Mouse (Mus musculus): ENCODE measurements around the gene Senp1. TPM values are rescaled to one million over a fixed set of nuclear protein-coding genes. Genes with fewer than 3 reads are reported as not detected.

Gene Senp1
- polyA plus RNA-seq, 1 experiment from 2014 or later: 12.9 TPM

DNA sequence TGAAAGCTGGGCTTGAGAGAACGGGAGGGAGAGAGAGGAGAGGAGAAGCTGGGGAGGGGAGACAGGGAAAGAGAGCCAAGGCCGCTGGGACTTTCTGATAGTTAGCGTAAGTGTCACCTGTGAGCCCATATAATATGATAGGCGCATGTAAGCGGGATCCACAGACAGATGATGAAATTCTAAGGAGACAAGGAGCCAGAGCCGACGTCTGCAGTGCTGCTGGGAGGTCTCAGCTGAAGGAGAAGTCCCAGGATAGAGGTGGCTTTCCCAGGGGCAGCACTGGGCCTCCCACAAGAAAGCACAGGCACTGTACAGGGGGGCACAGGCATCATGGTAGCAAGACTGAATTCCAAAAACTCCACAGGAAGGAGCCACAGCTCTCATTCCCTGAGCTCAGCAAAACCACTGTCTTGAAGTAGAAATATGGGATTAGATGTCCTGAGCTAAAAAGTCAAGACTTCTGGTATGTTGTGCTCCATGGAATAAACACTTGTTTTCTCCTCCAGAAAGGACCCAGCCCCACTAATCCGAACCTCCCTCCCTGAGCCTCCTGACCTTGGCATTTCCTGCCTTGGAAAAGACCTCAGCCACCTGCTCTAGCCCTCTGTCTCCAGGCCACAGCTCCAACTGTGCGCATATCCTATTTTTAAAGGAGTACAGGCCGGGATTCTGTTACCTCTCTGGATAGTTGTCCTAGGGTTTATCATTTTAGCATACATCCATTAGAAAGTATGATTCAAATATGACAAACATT lies 20.7 kb upstream of the Senp1 start:
- ATAC-seq (ENCODE audit: low read depth): no peak
- peaks cover 39% of the 10 kb centered on the region for H3K4me1 ChIP-seq (ENCODE audit: control insufficient read depth, low read depth, low read length)
- no peaks in the 10 kb centered on the region for H3K9me3 ChIP-seq (replicated peaks; ENCODE audit: control insufficient read depth, low read length)
- no peak overlapping the region for H3K4me3 ChIP-seq (ENCODE audit: low read depth, low read length)
- no peak overlapping the region for H3K9ac ChIP-seq (ENCODE audit: low read depth, low read length)
- 0 out of 2 replicates have a peak, but pooled peaks cover 2% of the 10 kb centered on the region for H3K36me3 ChIP-seq (ENCODE audit: control insufficient read depth, insufficient read depth)
- H3K27ac ChIP-seq (ENCODE audit: low read length): no peak overlapping the region
- H3K27me3 ChIP-seq (ENCODE audit: control insufficient read depth, insufficient read depth, low read depth, low read length): no peaks in the 10 kb centered on the region
- 83% methylated on average over 10 of the region's 10 CpGs for WGBS (ENCODE audit: insufficient replicate concordance)
- no peak overlapping the region for H3K4me2 ChIP-seq (ENCODE audit: low read depth, low read length)

DNA sequence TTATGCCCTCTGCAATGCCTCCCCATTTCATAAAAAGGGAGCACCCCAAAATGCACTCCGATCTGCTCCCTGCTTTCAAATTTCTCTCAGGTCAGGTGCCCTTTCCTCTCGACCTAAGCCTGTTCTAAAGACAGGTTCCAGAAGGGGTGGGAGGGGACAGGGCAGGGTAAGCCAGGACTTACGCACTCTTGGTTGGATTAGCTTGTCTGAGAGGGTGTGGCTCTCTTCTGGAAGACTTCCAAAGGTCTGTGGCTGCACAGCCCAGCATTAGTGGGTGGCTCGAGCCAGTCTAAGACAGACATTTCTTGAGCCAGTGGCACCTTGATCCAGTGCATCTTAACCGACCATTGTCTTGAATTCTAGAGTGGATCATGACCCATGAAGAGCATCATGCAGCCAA lies 18.2 kb upstream of the Senp1 start:
- peak; percentile 45 for ATAC-seq (ENCODE audit: low read depth)
- H3K4me3 ChIP-seq (ENCODE audit: low read depth, low read length): no peak overlapping the region
- no peak overlapping the region for H3K4me2 ChIP-seq (ENCODE audit: low read depth, low read length)
- peaks cover 55% of the 10 kb centered on the region for H3K4me1 ChIP-seq (ENCODE audit: control insufficient read depth, low read depth, low read length)
- H3K27me3 ChIP-seq (ENCODE audit: control insufficient read depth, insufficient read depth, low read depth, low read length): no peaks in the 10 kb centered on the region
- 36% methylated on average over 5 of the region's 5 CpGs for WGBS (ENCODE audit: insufficient replicate concordance)
- no peak overlapping the region for H3K9ac ChIP-seq (ENCODE audit: low read depth, low read length)
- H3K36me3 ChIP-seq (ENCODE audit: control insufficient read depth, insufficient read depth): 0 out of 2 replicates have a peak, but pooled peaks cover 2% of the 10 kb centered on the region
- H3K27ac ChIP-seq (ENCODE audit: low read length): no peak overlapping the region
- no peaks in the 10 kb centered on the region for H3K9me3 ChIP-seq (replicated peaks; ENCODE audit: control insufficient read depth, low read length)

- peaks cover 38% of the 10 kb centered on the region for H3K4me1 ChIP-seq (ENCODE audit: control insufficient read depth, low read depth, low read length)
- H3K4me2 ChIP-seq (ENCODE audit: low read depth, low read length): peak overlapping the region; percentile 87
- WGBS (ENCODE audit: insufficient replicate concordance): 2% methylated on average over 37 of the region's 37 CpGs
- peak overlapping the region; percentile 70 for H3K27ac ChIP-seq (ENCODE audit: low read length)
- H3K4me3 ChIP-seq (ENCODE audit: low read depth, low read length): peak overlapping the region; percentile 73
- no peaks in the 10 kb centered on the region for H3K9me3 ChIP-seq (replicated peaks; ENCODE audit: control insufficient read depth, low read length)
- ATAC-seq (ENCODE audit: low read depth): peak; percentile 96
- H3K27me3 ChIP-seq (ENCODE audit: control insufficient read depth, insufficient read depth, low read depth, low read length): no peaks in the 10 kb centered on the region
- H3K36me3 ChIP-seq (ENCODE audit: control insufficient read depth, insufficient read depth): 0 out of 2 replicates have a peak, but pooled peaks cover 2% of the 10 kb centered on the region
- H3K9ac ChIP-seq (ENCODE audit: low read depth, low read length): peak overlapping the region; percentile 73
Observed at GRCm38 (mm10) chr15:98108297-98109152, 15.0 kb upstream of the Senp1 start.

DNA sequence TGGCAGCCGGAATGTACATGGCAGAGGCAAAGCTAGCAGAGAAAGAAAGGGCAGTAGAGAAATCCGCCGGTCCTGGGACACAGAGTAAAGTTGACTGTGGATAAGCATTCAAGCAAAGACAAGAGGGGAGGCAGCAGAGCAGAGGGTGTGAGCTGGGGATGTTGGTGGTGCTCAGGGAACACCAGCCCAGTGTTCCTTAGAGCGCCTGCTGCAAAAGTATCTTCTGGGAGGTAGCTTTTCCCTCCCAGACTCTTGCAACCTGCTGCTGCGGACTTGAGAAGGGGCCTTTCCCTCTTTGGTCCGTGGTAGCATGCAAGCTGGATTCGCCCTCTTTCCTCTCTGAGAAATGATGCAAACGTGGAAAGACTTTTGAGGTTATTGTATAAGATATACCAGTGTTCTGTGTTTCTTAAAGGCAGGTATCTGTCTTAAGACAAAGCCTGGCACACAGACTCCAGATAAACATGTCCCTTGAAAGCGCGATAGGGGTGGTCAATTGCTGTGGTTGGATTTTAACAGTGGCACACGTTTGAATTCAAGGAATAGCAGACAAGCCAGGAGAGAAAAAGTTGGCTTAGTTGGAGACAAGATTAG lies 14.3 kb upstream of the Senp1 start:
- Histone ChIP-seq H3K4me2 (ENCODE audit: low read depth, low read length) (peak overlapping the region; percentile 87), H3K9ac (ENCODE audit: low read depth, low read length) (peak overlapping the region; percentile 73; the same call in 1 of the 2 replicates), H3K27ac (ENCODE audit: low read length) (peak overlapping the region; percentile 48), H3K4me3 (ENCODE audit: low read depth, low read length) (peak overlapping the region; percentile 73), H3K4me1 (ENCODE audit: control insufficient read depth, low read depth, low read length) (peaks cover 38% of the 10 kb centered on the region), H3K27me3 (ENCODE audit: control insufficient read depth, insufficient read depth, low read depth, low read length) (no peaks in the 10 kb centered on the region), H3K9me3 (replicated peaks; ENCODE audit: control insufficient read depth, low read length) (no peaks in the 10 kb centered on the region), H3K36me3 (ENCODE audit: control insufficient read depth, insufficient read depth) (0 out of 2 replicates have a peak, but pooled peaks cover 2% of the 10 kb centered on the region)
- ATAC-seq (ENCODE audit: low read depth): peak; percentile 11; the same call in 1 of the 2 replicates
- WGBS (ENCODE audit: insufficient replicate concordance): 31% methylated on average over 11 of the region's 11 CpGs

DNA sequence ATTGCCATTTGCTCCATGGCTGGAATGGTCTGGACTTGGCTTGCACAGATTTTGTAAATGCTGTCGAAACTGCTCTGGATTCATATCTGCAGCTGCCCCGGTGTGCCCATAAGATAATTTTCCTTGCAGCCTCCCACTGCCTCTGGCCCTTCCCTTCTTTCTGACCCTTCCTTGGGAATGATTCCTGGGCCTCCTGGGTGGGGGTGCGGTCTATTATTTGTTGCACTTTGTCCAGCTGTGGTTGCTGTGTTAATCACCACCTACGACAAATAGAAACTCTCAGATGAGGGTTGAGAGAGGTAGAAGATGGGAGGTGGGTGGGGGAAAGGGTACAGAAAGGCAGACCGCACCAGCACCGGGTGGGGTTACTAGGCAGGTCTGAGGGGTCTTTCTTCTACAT lies 13.7 kb upstream of the Senp1 start:
- H3K9me3 ChIP-seq (replicated peaks; ENCODE audit: control insufficient read depth, low read length): no peaks in the 10 kb centered on the region
- no peak overlapping the region for H3K9ac ChIP-seq (ENCODE audit: low read depth, low read length)
- H3K4me1 ChIP-seq (ENCODE audit: control insufficient read depth, low read depth, low read length): peaks cover 37% of the 10 kb centered on the region
- no peak for ATAC-seq (ENCODE audit: low read depth)
- H3K27me3 ChIP-seq (ENCODE audit: control insufficient read depth, insufficient read depth, low read depth, low read length): no peaks in the 10 kb centered on the region
- WGBS (ENCODE audit: insufficient replicate concordance): 63% methylated on average over 6 of the region's 6 CpGs
- H3K4me3 ChIP-seq (ENCODE audit: low read depth, low read length): no peak overlapping the region
- H3K27ac ChIP-seq (ENCODE audit: low read length): no peak overlapping the region
- H3K4me2 ChIP-seq (ENCODE audit: low read depth, low read length): no peak overlapping the region
- H3K36me3 ChIP-seq (ENCODE audit: control insufficient read depth, insufficient read depth): 0 out of 2 replicates have a peak, but pooled peaks cover under 1% of the 10 kb centered on the region

DNA sequence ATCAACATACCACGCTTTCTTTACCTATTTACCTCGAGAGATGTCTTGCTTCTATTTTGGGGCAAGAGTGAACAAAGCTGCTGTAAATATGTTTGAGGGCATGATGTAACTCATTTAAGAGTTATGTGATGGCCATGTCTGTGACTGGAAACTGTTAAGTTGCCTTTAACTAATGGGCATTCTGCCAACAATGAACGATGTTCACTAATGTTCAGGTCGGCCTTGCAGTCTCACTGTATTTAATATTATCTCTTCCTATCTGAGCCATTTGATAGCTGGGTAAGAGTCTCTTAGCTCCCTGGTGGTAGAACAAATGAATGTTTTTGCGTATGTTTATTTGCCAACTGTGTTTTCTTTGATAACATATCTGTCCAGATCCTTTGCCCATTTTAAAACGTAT lies 13.0 kb upstream of the Senp1 start:
- no peak overlapping the region for H3K4me2 ChIP-seq (ENCODE audit: low read depth, low read length)
- H3K9me3 ChIP-seq (replicated peaks; ENCODE audit: control insufficient read depth, low read length): no peaks in the 10 kb centered on the region
- ATAC-seq (ENCODE audit: low read depth): no peak
- H3K9ac ChIP-seq (ENCODE audit: low read depth, low read length): no peak overlapping the region
- H3K4me3 ChIP-seq (ENCODE audit: low read depth, low read length): no peak overlapping the region
- H3K27ac ChIP-seq (ENCODE audit: low read length): no peak overlapping the region
- peaks cover 30% of the 10 kb centered on the region for H3K4me1 ChIP-seq (ENCODE audit: control insufficient read depth, low read depth, low read length)
- 51% methylated on average over 6 of the region's 6 CpGs for WGBS (ENCODE audit: insufficient replicate concordance)
- H3K27me3 ChIP-seq (ENCODE audit: control insufficient read depth, insufficient read depth, low read depth, low read length): no peaks in the 10 kb centered on the region
- H3K36me3 ChIP-seq (ENCODE audit: control insufficient read depth, insufficient read depth): no peaks in the 10 kb centered on the region

- peaks cover 5% of the 10 kb centered on the region for H3K4me1 ChIP-seq (ENCODE audit: control insufficient read depth, low read depth, low read length)
- no peaks in the 10 kb centered on the region for H3K9me3 ChIP-seq (replicated peaks; ENCODE audit: control insufficient read depth, low read length)
- no peak overlapping the region for H3K9ac ChIP-seq (ENCODE audit: low read depth, low read length)
- H3K27me3 ChIP-seq (ENCODE audit: control insufficient read depth, insufficient read depth, low read depth, low read length): no peaks in the 10 kb centered on the region
- no peak overlapping the region for H3K4me3 ChIP-seq (ENCODE audit: low read depth, low read length)
- WGBS (ENCODE audit: insufficient replicate concordance): 81% methylated on average over 6 of the region's 6 CpGs
- no peaks in the 10 kb centered on the region for H3K36me3 ChIP-seq (ENCODE audit: control insufficient read depth, insufficient read depth)
- ATAC-seq (ENCODE audit: low read depth): no peak
- H3K4me2 ChIP-seq (ENCODE audit: low read depth, low read length): no peak overlapping the region
- H3K27ac ChIP-seq (ENCODE audit: low read length): no peak overlapping the region
Observed at GRCm38 (mm10) chr15:98102401-98102800, 8.9 kb upstream of the Senp1 start.

GRCm38 (mm10) chr15:98098519-98098918 lies 5.0 kb upstream of the Senp1 start:
- WGBS (ENCODE audit: insufficient replicate concordance): 80% methylated on average over 9 of the region's 9 CpGs
- Histone ChIP-seq H3K9me3 (replicated peaks; ENCODE audit: control insufficient read depth, low read length) (no peaks in the 10 kb centered on the region), H3K36me3 (ENCODE audit: control insufficient read depth, insufficient read depth) (no peaks in the 10 kb centered on the region; the same call in 1 of the 2 replicates)

More at GRCm38 (mm10) chr15:98098519-98098918, 5.0 kb upstream of the Senp1 start:
- no peak overlapping the region for H3K4me3 ChIP-seq (ENCODE audit: low read depth, low read length)
- no peak overlapping the region for H3K27ac ChIP-seq (ENCODE audit: low read length)
- no peak for ATAC-seq (ENCODE audit: low read depth)
- H3K4me1 ChIP-seq (ENCODE audit: control insufficient read depth, low read depth, low read length): peaks cover 4% of the 10 kb centered on the region
- H3K27me3 ChIP-seq (ENCODE audit: control insufficient read depth, insufficient read depth, low read depth, low read length): no peaks in the 10 kb centered on the region
- no peak overlapping the region for H3K4me2 ChIP-seq (ENCODE audit: low read depth, low read length)
- no peak overlapping the region for H3K9ac ChIP-seq (ENCODE audit: low read depth, low read length)

All from liver, embryonic 16.5 days (tissue).